Mouse (Mus musculus) embryonic fibroblast, embryonic 13.5 days (primary cell): ENCODE data around the gene Sgta. TPM values are rescaled to one million over a fixed set of nuclear protein-coding genes. Genes with fewer than 3 reads are reported as not detected.
A peak's percentile ranks its signal among the peaks of the same experiment; 100 is the strongest.

ENCODE experiments used
- H3K27ac ChIP-seq: 2 replicates; pipeline ENCODE4 v1.5.1; 2012; ENCODE audit warnings: low read length, control low read depth, inconsistent platforms; ENCODE audit not compliant: insufficient read depth
- H3K4me1 ChIP-seq: 2 replicates; pipeline ENCODE4 v1.6.1; 2011; ENCODE audit warnings: low read length; ENCODE audit not compliant: control insufficient read depth, insufficient read depth
- H3K4me3 ChIP-seq: 2 replicates; pipeline ENCODE4 v1.5.1; 2011; ENCODE audit warnings: mild to moderate bottlenecking, control low read depth, low read length; ENCODE audit not compliant: insufficient read depth
- CTCF ChIP-seq: IDR thresholded peaks from 2 replicates; pipeline ENCODE4 v1.5.1; 2011; ENCODE audit warnings: mild to moderate bottlenecking, control low read depth, low read length, moderate library complexity, borderline replicate concordance; ENCODE audit not compliant: insufficient read depth
- POLR2A ChIP-seq: IDR thresholded peaks from 2 replicates; pipeline ENCODE4 v1.6.1; 2011; ENCODE audit warnings: low read depth, mild to moderate bottlenecking, control low read depth, low read length, moderate library complexity
- polyA plus RNA-seq: library from polyadenylated mRNA; stranded (reverse); fragments of >200 nt; gene quantifications from 2 replicates; pipeline ENCODE4 v1.2.4, GENCODE M21; 2011; ENCODE audit warnings: low read depth; ENCODE audit not compliant: missing spikeins, insufficient read length

Sgta gene
- polyA plus RNA-seq = 85.2 and 90.7 TPM in 2 replicates

DNA sequence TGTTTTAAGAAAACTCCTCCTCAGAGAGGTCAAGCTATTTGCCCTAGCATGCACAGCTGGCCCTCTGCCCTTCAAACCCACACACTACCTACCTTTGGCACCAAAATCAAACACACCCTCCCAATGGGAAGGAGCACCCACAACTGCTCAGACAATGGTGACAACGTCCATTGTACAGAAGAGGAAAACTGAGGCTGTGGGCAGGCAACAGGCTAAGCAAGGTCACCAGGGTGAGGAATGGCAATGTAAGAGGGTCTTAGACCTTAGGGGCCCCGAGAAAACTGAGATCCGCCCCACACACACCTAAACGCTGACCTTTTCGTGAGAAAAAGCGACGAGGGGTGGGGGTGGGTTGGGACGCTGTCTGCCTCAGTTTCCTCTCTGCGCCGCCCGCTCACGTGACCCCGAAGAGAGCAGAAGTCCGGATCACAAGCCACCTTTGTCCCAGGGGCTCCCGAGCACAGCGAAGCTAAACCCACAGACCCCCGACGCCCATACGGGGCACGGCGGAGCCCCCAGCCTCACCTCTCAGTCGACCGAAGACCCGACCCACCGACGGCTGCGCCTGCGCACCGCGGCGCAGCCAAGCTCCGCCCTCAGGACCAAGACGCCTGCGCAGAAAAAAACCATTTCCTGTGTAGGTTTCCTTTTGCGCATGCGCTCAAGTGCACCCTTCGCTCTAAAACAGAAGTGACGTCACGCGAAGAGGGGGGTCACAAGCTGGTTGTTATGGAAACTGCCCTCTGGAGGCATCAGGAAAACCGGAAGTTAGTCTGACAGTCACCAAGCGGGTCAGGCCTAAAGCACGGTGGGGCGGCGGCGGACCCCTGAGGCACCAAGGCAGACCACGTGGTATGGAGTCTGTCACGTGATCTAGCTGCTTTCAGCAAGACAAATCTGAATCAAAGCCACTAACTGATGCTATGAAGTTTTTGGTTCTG, at the start of gene Sgta:
Gene Sgta (minus strand): TSS at position 579 of the 941 bp plus-strand sequence.
- Histone ChIP-seq H3K27ac (no peak within 1 kb of the TSS), H3K4me3 (peak within 1 kb of the TSS; percentile 80), H3K4me1 (no peaks in the 10 kb centered on the region; the same call in 1 of the 2 replicates)
- peak; percentile 53 for TF ChIP-seq POLR2A
- no peak for TF ChIP-seq CTCF

- H3K4me3 ChIP-seq = peak overlapping the region; percentile 59
- H3K27ac ChIP-seq = peak overlapping the region; percentile 85
- no peak; the same call in 1 of the 2 replicates for TF ChIP-seq POLR2A
- no peak for TF ChIP-seq CTCF
- no peaks in the 10 kb centered on the region for H3K4me1 ChIP-seq
These were observed 46.2 kb upstream of the Sgta start for GRCm38 (mm10) chr10:81106113-81106721.

DNA sequence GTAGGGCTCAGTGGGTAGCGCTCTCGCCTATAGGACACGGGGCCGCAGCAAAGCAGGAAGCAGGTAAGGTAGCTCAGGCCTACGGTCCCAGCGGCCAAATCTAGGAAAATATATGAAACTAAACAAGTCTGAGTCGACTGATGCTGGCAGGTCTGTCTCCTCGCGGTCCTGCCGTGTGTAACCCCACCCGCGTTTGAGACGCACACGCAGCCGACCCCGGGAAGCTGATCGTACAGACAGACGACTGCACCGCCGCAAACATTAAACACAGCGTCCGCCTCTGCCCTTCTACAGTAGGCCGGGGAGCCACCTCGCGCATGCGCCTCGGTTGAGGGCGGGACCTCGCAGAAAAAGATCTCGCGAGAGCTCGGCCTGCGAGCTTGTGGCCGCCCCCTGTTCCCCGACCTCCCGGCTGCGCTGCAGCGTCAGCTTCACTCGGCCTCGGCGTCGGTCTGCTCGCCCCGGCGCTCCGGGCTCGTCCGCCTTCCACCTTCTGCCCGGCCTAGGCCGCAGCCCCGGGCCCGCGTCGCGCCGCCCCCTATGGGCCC, 45.7 kb upstream of the Sgta start, which contains the start of gene Map2k2:
Gene Map2k2 (plus strand): TSS at position 351 of the 548 bp plus-strand sequence.
- peak within 1 kb of the TSS; percentile 85 for H3K27ac ChIP-seq
- peak within 1 kb of the TSS; percentile 59 for H3K4me3 ChIP-seq
- no peaks in the 10 kb centered on the region for H3K4me1 ChIP-seq
- TF ChIP-seq CTCF = no peak
- peak; percentile 97 for TF ChIP-seq POLR2A

DNA sequence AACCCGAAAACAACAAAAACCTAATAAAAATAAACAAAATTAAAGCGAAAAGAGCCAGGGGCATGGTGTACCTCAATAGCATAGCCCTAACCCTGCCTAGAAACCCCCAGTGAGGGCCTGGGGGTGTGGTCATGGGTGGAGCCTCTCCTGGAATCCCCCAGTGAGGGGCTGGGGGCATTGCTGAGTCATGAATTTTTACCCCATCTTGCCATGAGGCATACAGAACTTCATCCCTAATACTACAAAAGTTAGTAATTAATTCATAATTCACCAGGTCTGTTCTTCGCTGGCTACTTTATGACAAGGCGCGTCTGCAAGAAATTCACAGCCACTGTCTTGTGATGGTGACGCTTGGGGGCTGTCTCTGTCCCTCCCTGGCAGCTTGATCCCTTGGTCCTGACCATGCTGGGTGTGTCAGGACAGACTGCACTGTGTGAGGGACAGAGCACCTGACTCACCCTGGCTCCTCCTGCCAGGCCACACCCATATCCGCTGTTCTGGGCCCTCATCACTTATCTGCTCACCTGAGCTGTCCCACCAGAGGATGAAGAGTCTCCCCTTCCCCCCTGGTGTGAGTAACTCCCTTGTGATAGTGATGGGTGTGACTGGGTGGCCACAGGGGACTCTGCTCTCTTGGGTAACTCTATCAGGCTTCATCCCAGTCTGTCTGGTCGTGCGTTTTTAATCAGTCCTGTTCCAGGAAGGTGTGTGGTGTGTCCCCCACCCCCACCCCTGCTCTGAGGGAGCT, 35.1 kb upstream of the Sgta start:
- TF ChIP-seq CTCF (no peak), POLR2A (no peak)
- no peak overlapping the region for H3K27ac ChIP-seq
- no peak overlapping the region for H3K4me3 ChIP-seq
- no peaks in the 10 kb centered on the region for H3K4me1 ChIP-seq

- Histone ChIP-seq H3K4me1 (no peaks in the 10 kb centered on the region), H3K27ac (no peak overlapping the region), H3K4me3 (no peak overlapping the region)
- TF ChIP-seq CTCF (no peak), POLR2A (no peak)
These were observed 32.7 kb upstream of the Sgta start for GRCm38 (mm10) chr10:81092465-81093250.

GRCm38 (mm10) chr10:81090621-81091020, 30.6 kb upstream of the Sgta start:
- Histone ChIP-seq H3K4me1 (no peaks in the 10 kb centered on the region), H3K27ac (no peak overlapping the region), H3K4me3 (no peak overlapping the region)
- no peak for TF ChIP-seq CTCF
- no peak for TF ChIP-seq POLR2A

GRCm38 (mm10) chr10:81089216-81089615, 29.2 kb upstream of the Sgta start:
- TF ChIP-seq POLR2A = no peak
- no peak for TF ChIP-seq CTCF
- Histone ChIP-seq H3K4me3 (no peak overlapping the region), H3K4me1 (no peaks in the 10 kb centered on the region), H3K27ac (no peak overlapping the region)

DNA sequence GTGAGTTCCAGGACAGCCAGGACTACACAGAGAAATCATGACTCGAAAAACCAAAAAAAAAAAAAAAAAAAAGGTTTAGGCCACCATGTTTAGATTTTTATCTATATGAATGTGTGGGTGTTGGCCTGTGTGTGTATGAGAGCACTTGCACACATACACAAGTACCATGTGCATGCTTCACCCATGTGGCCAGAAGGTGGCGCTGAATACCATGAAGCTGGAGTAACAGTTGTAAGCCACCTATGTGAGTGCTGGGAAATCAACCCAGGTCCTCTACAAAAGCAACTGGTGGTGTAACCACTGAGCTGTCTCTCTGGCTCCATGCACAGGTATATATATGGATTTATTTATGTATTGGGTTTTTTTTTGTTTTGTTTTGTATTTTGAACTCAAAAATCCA, 27.0 kb upstream of the Sgta start:
- H3K27ac ChIP-seq = no peak overlapping the region
- no peaks in the 10 kb centered on the region for H3K4me1 ChIP-seq
- TF ChIP-seq CTCF = no peak
- TF ChIP-seq POLR2A = no peak
- no peak overlapping the region for H3K4me3 ChIP-seq

DNA sequence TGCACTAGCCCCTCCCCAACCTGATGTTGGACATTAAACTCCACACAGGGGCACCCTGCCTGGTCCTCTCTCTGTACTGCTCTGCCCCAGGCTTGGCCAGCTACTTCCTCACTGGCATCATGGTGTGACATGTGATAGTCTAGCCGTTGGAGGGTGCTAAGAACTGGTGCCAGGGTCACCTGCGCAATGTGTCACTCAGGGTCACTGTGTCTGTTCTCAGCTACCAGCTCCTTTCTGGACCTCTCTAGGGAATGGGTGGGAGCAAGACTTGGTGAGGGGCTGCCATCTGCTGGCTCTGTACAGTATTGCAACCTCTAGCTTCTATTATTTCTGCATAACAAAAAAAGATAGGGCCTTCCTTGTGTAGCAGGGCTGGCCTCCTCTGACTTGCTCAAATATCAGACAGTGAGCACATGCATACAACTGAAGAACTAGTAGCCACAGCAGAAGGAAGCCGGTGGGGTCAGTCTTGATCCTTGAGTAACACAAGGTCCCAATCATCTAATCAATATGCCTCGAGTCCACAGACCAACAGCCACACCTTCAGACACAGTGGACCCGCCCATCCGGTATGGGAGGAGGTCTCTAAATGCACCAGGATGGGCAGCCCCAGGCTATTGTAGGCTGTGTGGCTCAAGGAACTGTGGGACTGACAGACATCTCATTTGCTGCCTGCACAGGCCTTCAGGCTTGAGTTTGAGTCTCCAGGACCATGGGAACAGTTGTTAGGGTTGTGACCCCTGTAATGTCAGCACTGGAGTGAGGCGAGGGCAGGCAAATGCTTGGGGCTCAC, 22.4 kb upstream of the Sgta start:
- H3K4me3 ChIP-seq = no peak overlapping the region
- no peaks in the 10 kb centered on the region for H3K4me1 ChIP-seq
- TF ChIP-seq POLR2A (no peak), CTCF (peak; percentile 40; the same call in 1 of the 2 replicates)
- no peak overlapping the region for H3K27ac ChIP-seq
